Mouse (Mus musculus) CD8-positive naive resting alpha-beta T cell, adult 2 months (primary cell): ENCODE measurements around the gene Gadd45b.
A peak's percentile ranks its signal among the peaks of the same experiment; 100 is the strongest.

Experiments used
- DNase-seq, 2 experiments: peaks; one replicate each; pipeline ENCODE4 v3.0.0; 2022; ENCODE audit warnings: low read depth in 2 of 2, low spot score in 2 of 2

Gadd45b gene

GRCm38 (mm10) chr10:80954843-80955242, 25.0 kb downstream of the Gadd45b start:
- no peak for DNase-seq

GRCm38 (mm10) chr10:80955536-80955935, 25.7 kb downstream of the Gadd45b start:
- peak; percentile 36 to 60 for DNase-seq

- DNase-seq = no peak
These were observed 26.5 kb downstream of the Gadd45b start for GRCm38 (mm10) chr10:80956385-80956784.

GRCm38 (mm10) chr10:80956901-80957300, 27.0 kb downstream of the Gadd45b start:
- no peak for DNase-seq

- DNase-seq = no peak
These were observed 27.9 kb downstream of the Gadd45b start for GRCm38 (mm10) chr10:80957791-80958190.

- DNase-seq = no peak
These were observed 29.2 kb downstream of the Gadd45b start for GRCm38 (mm10) chr10:80958979-80959637.

GRCm38 (mm10) chr10:80960551-80961508, 31.0 kb downstream of the Gadd45b start:
- peak in 1 of 2 experiments; percentile 14 for DNase-seq

GRCm38 (mm10) chr10:80962051-80962472, 32.2 kb downstream of the Gadd45b start:
- no peak for DNase-seq

GRCm38 (mm10) chr10:80962585-80962984, 32.7 kb downstream of the Gadd45b start:
- DNase-seq = no peak

GRCm38 (mm10) chr10:80963031-80963975, 33.4 kb downstream of the Gadd45b start:
- no peak for DNase-seq

GRCm38 (mm10) chr10:80966296-80966695, 36.4 kb downstream of the Gadd45b start:
- DNase-seq = no peak

- no peak for DNase-seq
These were observed 37.3 kb downstream of the Gadd45b start for GRCm38 (mm10) chr10:80967101-80967656.

GRCm38 (mm10) chr10:80968106-80968505, 38.2 kb downstream of the Gadd45b start:
- DNase-seq = no peak

GRCm38 (mm10) chr10:80969298-80969697, 39.4 kb downstream of the Gadd45b start:
- DNase-seq = no peak

GRCm38 (mm10) chr10:80970159-80970558, 40.3 kb downstream of the Gadd45b start:
- DNase-seq = no peak

- no peak for DNase-seq
These were observed 41.7 kb downstream of the Gadd45b start for GRCm38 (mm10) chr10:80971533-80971932.

- no peak for DNase-seq
These were observed 42.5 kb downstream of the Gadd45b start for GRCm38 (mm10) chr10:80972071-80972987.

GRCm38 (mm10) chr10:80973722-80974121, 43.8 kb downstream of the Gadd45b start:
- DNase-seq = no peak

- DNase-seq = no peak
These were observed 45.6 kb downstream of the Gadd45b start for GRCm38 (mm10) chr10:80975478-80975877.
